Mouse (Mus musculus) lung, postnatal 14 days (tissue): ENCODE results near the gene Olfr577.

ENCODE experiments used
- DNase-seq: peaks from one replicate; pipeline ENCODE4 v3.0.0; 2021

The Olfr577 gene

GRCm38 (mm10) chr7:102975843-102976242, at the start of gene Olfr577:
Gene Olfr577, minus strand, starts transcription at chr7:102975943.
- no peak for DNase-seq

DNA sequence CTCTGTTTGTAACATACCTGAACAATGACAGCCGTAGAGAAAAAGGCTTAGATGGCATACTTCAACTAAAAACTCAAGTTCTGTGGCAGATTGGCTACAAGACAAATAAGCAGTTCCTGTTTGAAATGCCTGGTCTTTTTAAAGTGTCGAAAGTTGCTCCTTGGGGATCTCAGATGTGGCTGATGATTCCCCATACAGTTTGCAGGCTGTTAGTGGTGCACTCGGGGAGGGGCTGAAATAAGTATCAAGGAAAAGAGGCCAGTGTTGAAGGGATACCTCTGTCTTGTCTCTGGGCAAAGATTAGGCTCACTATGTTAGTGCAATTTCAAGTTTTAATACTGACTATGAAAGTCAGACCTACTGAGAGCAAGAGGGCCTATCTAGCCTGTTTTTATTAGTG, 13.5 kb upstream of the Olfr577 start, which contains the start of gene Olfr578:
Gene Olfr578, minus strand, starts transcription at position 101 of the 400 bp plus-strand sequence.
- DNase-seq: no peak

DNA sequence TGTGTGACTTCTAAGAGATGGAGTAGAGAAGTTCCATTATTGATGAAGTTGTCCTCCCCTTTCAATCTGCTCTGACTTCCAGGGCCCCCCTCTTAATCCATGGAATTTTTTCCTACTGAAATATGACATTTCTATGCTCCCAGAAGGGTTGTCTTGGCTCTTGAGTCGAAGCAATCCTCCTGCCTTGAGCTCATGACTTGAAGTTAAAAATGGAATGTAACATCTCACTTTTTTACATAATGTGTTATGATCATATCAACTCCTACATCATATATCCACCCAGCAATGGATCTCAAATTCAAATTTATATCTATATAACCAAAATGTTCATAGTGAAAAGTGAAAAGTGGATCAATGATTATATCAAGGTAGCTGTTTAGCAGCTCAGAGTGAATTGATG, 1.3 kb downstream of the Olfr577 start:
- no peak for DNase-seq

GRCm38 (mm10) chr7:102962360-102962759, 13.4 kb downstream of the Olfr577 start, which contains the start of gene Olfr576:
Gene Olfr576, plus strand, starts transcription at chr7:102962660.
- no peak for DNase-seq

- no peak for DNase-seq
These were observed 17.1 kb downstream of the Olfr577 start, which contains the start of gene Olfr575 for GRCm38 (mm10) chr7:102958593-102958992. Gene Olfr575, minus strand, starts transcription at chr7:102958775.

DNA sequence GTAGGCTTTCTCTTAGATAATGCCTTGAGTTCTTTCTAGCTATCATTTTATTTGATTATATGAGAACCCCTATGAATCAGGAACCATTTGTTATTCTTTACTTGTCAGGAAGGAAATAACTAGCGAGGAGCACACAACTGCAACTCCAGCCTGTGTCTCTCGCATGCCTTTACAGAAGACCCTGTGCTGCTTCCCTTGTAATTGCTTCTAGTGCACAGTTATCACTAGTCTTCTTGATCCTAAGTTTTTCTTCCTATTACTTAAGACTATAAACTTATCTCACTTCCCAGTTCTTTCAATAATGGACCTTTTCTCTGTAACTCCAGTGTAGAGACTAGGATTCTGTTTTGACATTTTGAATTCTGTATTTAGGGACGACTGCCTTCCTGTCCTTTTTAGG, 17.6 kb downstream of the Olfr577 start:
- no peak for DNase-seq

GRCm38 (mm10) chr7:102950732-102951131, 25.0 kb downstream of the Olfr577 start:
- DNase-seq: no peak

DNA sequence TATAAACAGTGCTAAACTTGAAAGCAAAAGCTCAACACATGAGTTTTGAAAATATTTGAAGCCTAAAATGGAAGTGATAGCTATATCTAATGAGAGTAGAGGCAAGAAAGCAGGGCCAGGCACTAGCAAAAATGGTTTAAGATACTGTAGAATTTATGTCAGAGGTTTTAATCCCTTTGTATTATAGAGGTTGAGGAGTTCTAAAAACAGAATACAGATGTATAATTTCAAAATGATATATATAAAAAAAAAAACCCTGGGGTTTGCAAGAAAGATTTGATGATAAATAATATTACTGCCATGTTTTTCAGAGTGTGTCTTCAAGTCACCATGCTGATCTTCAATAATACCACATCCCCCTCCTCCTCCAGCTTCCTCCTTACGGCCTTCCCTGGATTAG, 27.6 kb downstream of the Olfr577 start, which contains the start of gene Olfr574:
Gene Olfr574, plus strand, starts transcription at position 301 of the 400 bp plus-strand sequence.
- DNase-seq: no peak

DNA sequence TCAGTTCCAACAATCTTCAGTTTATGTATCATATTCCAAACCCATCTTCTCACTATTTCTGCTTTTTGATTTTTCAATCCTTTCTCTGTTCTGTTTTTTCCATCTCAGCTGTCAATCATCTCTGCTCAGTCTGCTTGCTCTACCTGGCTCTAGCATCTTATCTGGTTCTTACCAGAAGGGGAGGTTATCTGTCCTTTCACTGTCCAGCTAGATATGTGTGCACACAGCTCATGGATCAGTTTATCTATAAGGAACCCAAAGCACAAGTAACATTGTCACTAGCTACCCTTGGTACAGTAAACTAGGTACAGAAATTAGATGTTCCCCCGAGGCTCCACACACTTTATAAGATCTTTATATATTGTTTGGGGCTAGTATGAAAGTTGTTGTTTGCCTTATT, 32.3 kb downstream of the Olfr577 start:
- DNase-seq: no peak

DNA sequence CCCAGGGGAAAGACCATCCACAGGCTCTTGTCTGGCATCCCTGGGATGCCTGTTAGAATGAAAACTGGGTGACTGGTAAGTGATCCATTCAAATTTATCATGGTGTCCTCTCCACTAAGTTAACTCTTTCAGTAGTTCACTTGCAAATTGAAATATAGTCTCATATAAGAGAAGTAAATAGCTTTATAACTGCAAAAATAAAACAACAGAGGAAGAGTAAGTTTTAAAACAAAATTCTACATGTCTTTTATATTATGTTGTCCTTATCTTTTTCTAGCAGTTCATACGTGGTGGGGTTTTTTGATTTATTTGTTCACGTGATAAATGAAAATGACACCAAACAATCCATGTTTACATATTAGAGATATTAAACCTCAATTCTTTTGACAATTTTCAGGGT, 33.3 kb downstream of the Olfr577 start, which contains the start of gene Olfr573-ps1:
Gene Olfr573-ps1, minus strand, starts transcription at position 101 of the 400 bp plus-strand sequence.
- no peak for DNase-seq

DNA sequence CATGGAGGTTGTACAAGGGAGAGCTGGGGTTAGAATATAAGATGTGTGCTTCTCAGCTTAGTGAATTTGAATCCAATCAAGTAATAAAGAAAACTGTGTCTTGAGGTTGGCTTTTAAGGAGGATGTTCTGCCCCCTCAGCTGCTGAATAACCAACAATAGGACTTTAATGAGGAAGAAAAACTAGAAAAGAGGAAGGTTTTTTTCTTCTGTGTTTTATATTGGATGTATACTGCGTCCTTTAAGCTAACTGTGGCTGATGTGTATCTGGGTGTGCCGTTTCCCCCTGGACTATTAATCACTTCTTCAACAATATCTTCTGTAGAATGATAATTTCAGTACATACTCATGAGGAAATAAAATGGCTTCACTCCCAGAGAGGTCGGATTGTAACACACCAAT, 48.6 kb downstream of the Olfr577 start:
- no peak for DNase-seq

DNA sequence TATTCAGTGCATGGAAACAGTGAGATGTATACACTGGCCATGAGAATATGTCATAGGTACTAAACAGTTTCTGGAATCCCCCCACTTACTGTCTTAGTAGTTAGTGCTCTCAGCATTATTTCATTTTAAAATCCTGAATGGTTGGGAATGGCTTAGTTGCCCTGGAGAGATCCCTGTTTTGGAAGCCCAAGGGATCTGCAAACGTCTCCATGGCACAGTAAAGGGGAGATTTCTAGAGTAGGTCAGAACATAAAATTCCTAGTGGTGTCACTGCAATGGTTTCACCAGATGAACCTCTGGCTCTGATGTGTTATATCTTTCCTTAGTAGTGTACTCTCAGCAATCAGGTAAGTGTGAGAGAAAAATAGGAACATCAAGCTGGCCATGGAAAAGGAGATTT, 51.6 kb downstream of the Olfr577 start, which contains the start of gene Olfr572:
Gene Olfr572, plus strand, starts transcription at position 301 of the 400 bp plus-strand sequence.
- DNase-seq: no peak
